Mouse (Mus musculus) c-Kit-negative CD71-positive TER-119-positive erythroid progenitor cells, embryonic 14.5 days (primary cell): ENCODE data around the gene Phc3.

Experiments used
- DNase-seq: peaks from one replicate; pipeline ENCODE4 v3.0.0-alpha.2; 2013; ENCODE audit warnings: low read depth, low spot score

Gene Phc3

GRCm38 (mm10) chr3:30981616-30982380, 12.6 kb upstream of the Phc3 start:
- no peak for DNase-seq

DNA sequence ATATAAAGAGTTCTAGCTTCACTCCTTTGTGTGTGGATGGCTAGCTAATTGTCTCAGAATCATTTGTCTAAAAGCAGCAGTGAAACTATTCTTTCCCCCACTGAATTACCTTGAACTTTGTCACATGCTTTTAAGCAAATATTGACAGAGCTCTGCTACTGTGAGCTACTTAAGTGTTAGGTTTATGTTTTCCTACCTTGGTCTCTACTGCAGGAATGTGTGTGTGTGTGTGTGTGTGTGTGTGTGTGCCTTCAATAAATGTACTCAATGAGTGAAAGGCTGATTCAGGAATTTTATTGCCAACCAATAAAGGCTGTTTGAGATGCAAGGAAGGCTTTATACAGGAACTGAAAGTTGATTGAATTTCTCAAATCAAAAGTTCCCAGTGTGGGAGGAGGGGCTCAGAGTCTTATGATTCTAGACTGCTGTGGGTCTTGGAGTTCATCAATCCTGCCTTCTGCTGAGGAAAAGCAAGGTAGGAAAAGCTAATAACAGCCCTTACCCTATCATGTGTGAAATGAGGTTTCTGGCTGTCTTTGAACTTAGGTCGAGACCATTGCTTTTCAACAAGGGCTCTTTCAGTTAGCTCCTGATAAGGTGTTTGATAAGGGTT, 7.9 kb upstream of the Phc3 start:
- no peak for DNase-seq

DNA sequence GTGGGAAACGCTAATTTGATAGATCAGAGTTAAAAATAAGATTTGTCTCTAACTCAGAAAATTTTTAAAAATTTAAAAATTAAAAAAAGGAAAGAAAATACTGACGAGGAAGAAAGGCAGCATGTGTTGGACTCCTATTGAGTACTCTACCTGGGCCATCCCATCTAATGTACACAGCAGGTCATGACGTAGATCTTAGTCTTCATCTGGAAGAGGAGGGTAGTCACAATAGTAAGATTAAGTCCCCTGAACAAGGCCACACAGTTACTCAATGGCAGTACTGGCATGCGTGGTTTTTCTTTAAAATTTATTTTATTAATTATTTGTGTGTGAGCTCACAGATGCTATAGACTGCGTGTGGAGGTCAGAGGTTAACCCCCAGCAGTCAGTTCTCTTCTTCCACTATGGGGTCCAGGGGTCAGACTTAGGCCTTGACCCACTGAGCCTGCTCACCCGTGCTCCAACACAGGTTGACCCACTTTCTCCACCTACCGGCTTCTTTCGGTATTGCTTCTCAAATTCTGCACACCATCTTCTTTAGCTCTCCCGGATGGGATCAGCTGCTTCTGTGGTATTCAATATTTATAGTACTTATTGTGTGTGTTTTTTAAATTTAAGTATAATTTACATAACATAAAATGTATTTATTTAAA, 6.0 kb upstream of the Phc3 start:
- peak; percentile 43 for DNase-seq

DNA sequence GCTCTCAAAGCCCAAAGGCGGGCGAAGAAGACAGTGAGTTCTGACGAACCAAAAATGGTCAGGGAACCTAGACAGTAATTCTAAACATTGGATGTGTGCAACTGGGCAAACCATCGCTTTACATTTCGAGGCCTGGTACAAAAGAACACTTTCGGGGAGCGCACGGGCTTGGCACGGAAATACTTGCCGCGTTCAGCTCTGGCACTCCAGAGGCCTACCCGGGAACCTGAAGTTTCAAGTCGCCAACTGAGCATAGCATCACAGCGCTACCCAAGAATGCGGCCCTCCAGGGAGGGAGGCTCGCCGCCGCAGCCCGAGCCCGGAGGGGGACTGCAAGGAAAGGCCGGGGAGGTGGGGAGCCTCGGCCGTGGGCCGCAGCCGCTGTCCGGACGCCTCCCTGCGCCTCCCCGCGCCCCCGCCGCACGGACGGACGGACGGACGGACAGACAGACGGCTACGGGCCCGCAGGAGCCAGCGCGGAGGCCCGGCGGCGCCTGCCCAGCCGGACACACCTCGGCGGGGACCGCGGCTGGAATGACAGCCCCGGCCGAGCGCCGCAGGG, 603 bp downstream of the Phc3 start:
- peak; percentile 40 for DNase-seq

- DNase-seq: no peak
These were observed 3.6 kb downstream of the Phc3 start for GRCm38 (mm10) chr3:30965644-30966043.

GRCm38 (mm10) chr3:30964216-30964615, 5.0 kb downstream of the Phc3 start:
- no peak for DNase-seq

GRCm38 (mm10) chr3:30963100-30963499, 6.1 kb downstream of the Phc3 start:
- no peak for DNase-seq

GRCm38 (mm10) chr3:30959868-30960831, 9.1 kb downstream of the Phc3 start:
- no peak for DNase-seq

DNA sequence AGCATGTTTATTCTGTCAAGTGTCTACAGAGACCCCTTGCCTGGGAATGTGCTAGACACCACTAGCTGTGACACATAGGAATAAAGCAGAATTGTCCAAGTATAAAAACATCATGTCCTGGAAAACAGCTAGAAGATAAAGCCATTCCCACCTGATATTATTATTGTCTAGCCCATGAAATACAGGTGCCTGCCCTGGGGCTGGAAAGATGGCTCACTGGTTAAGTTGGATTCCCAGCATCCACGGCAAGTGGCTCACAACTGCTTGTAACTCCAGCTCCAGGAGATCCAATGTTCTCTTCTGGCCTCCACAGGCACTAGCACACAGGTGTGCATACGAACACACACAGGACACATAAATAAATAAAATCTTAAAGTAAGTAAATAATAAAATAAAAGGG, 10.5 kb downstream of the Phc3 start:
- DNase-seq: no peak

- DNase-seq: no peak
These were observed 12.9 kb downstream of the Phc3 start for GRCm38 (mm10) chr3:30956327-30956726.

DNA sequence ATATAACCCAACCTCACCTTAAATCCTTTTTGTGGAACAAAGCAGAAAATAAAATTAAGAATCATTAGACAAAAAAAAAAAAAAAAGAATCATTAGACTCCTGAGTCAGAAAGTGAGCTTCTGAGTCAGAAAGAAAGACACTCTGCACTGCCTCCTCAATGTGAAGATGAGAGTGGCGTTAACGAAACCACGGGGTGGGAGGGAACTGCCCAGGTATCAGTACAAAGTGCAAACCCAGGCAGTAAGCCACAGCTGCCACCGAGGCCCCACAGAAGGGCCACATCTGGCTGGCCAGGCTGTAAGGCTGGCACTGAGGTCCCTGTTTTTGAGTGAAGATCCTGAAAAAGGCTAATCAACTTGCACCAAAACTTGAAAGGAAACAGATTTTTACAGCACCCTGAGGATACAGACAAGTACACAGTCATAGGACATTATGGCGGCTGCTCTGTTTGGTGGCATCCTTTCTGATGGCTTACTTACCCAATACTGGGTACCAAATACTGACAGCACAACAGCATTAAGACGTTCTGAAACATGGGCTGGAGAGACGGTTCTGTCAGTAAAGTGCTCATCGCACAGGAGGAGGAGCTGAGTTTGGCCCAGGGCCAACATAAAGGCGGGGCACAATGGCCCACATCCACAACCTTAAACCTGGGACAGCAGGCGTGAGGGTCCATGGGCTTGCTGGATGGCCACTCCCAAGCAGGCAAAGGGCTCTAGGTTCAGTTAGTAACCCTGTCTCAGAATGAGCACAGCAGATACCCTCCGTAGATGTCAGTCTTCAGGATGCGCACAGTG, 16.7 kb downstream of the Phc3 start:
- DNase-seq: no peak

- no peak for DNase-seq
These were observed 17.6 kb downstream of the Phc3 start for GRCm38 (mm10) chr3:30951652-30952051.

GRCm38 (mm10) chr3:30934384-30934783, 34.8 kb downstream of the Phc3 start:
- no peak for DNase-seq

- DNase-seq: no peak
These were observed 39.4 kb downstream of the Phc3 start for GRCm38 (mm10) chr3:30929828-30930227.

DNA sequence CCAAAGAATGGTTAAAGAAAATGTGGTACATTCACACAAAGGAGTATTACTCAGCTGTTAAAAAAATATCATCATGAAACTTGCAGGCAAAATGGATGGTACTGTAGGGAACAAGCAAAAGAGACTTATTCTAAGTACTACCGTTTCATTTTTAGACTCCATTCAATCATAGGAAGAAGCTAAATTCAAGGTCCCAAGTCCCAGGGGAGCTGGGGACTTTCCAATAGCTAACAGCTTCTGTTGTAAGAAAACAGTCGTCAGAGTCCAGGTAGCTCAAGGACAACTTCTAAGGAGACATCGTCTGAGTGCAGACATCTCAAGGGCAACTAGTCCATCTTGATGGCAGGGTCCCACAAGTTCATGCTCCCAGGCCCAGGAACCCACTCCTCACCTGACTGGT, 41.6 kb downstream of the Phc3 start:
- no peak for DNase-seq

GRCm38 (mm10) chr3:30917160-30917559, 52.1 kb downstream of the Phc3 start:
- no peak for DNase-seq

GRCm38 (mm10) chr3:30904658-30905057, 64.6 kb downstream of the Phc3 start:
- no peak for DNase-seq

GRCm38 (mm10) chr3:30899407-30899806, 69.8 kb downstream of the Phc3 start:
- no peak for DNase-seq

- no peak for DNase-seq
These were observed 72.5 kb downstream of the Phc3 start for GRCm38 (mm10) chr3:30896721-30897120.

- DNase-seq: no peak
These were observed 80.2 kb downstream of the Phc3 start for GRCm38 (mm10) chr3:30889014-30889413.

DNA sequence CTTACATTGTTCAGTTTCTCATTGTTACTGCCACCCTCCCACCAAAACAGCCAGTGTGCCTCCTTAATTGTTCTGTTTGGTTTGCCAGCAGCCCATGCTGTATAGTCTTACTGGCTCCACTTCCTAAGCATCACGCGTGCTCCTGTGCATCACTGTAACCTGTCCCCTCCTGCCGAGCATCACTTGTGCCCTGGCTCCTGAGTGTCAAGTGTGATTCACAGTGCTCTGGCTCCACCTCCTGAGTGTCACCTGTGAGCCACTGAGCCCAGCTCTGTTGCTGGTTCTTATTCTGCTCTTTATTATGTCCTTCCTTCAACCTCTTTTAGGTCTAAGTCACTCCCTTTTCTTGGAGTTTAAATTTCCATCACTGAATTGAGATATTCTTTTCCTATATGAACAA, 81.8 kb downstream of the Phc3 start:
- DNase-seq: no peak
